ENCODE assay signal across 9 mouse cellular contexts in genomic region chr1:128472022-128472712, GRCm38 (mm10). TPM values are rescaled to one million over a fixed set of nuclear protein-coding genes. Genes with fewer than 3 reads are reported as not detected.
DNase-seq lines count a peak whose midpoint lies in the region; ATAC-seq lines count a peak whose summit lies in the region.
"Had no signal": no experiment of that assay in that cellular context is flagged by ENCODE, and none has a peak within 500 bp of the region (broad histone marks: within the 10 kb centered on the region; RNA-seq: fewer than 3 reads in every experiment).

No protein-coding gene starts in this region.

- peak overlapping the region; percentile 78 for H3K4me2 ChIP-seq in heart, embryonic 12.5 days
- peak overlapping the region; percentile 55 for H3K4me2 ChIP-seq in kidney, embryonic 16.5 days (replicated peaks; ENCODE audit: low read depth, low read length)
- H3K4me2 ChIP-seq in neural tube, embryonic 11.5 days (ENCODE audit: low read depth) = peak overlapping the region; percentile 56

- H3K9ac ChIP-seq in heart, embryonic 12.5 days = no peak overlapping the region
- peak overlapping the region; percentile 19; the same call in 1 of the 2 replicates for H3K9ac ChIP-seq in kidney, embryonic 16.5 days (replicated peaks; ENCODE audit: low read length)
- peak overlapping the region; percentile 44 for H3K9ac ChIP-seq in neural tube, embryonic 11.5 days (ENCODE audit: low read length)

- WGBS in heart, embryonic 12.5 days = 2% methylated on average over 20 of the region's 20 CpGs
- WGBS in kidney, embryonic 16.5 days = 3% methylated on average over 20 of the region's 20 CpGs
- under 1% methylated on average over 20 of the region's 20 CpGs for WGBS in neural tube, embryonic 11.5 days

- no peaks in the 10 kb centered on the region for H3K9me3 ChIP-seq in heart, embryonic 12.5 days (replicated peaks)
- no peaks in the 10 kb centered on the region for H3K9me3 ChIP-seq in kidney, embryonic 16.5 days (ENCODE audit: low read length)
- no peaks in the 10 kb centered on the region for H3K9me3 ChIP-seq in neural tube, embryonic 11.5 days (ENCODE audit: control insufficient read depth, low read length)
- H3K9me3 ChIP-seq: G1E had no signal

- peaks cover 13% of the 10 kb centered on the region for H3K4me1 ChIP-seq in heart, embryonic 12.5 days (replicated peaks)
- peaks cover 11% of the 10 kb centered on the region for H3K4me1 ChIP-seq in kidney, embryonic 16.5 days (ENCODE audit: insufficient read depth, low read length)
- peaks cover 4% of the 10 kb centered on the region for H3K4me1 ChIP-seq in neural tube, embryonic 11.5 days (ENCODE audit: control insufficient read depth, insufficient read depth, low read length)

- H3K36me3 ChIP-seq in heart, embryonic 12.5 days = no peaks in the 10 kb centered on the region
- no peaks in the 10 kb centered on the region for H3K36me3 ChIP-seq in kidney, embryonic 16.5 days (ENCODE audit: insufficient read depth, low read length)
- H3K36me3 ChIP-seq in neural tube, embryonic 11.5 days (ENCODE audit: control insufficient read depth, insufficient read depth, low read length) = no peaks in the 10 kb centered on the region
- H3K36me3 ChIP-seq: G1E had no signal

- H3K27me3 ChIP-seq in heart, embryonic 12.5 days (replicated peaks) = no peaks in the 10 kb centered on the region
- no peaks in the 10 kb centered on the region for H3K27me3 ChIP-seq in kidney, embryonic 16.5 days (ENCODE audit: insufficient read depth, low read length)
- H3K27me3 ChIP-seq in neural tube, embryonic 11.5 days (ENCODE audit: control insufficient read depth, insufficient read depth, low read length) = no peaks in the 10 kb centered on the region

- peak overlapping the region; percentile 37 for H3K4me3 ChIP-seq in heart, embryonic 12.5 days
- peak overlapping the region; percentile 37 for H3K4me3 ChIP-seq in kidney, embryonic 16.5 days (ENCODE audit: low read length)
- H3K4me3 ChIP-seq in neural tube, embryonic 11.5 days (ENCODE audit: low read depth, low read length) = peak overlapping the region; percentile 19; the same call in 1 of the 2 replicates

- peak; percentile 43 for DNase-seq in urinary bladder, postnatal 14 days (ENCODE audit: low spot score)
- no peak for DNase-seq in urinary bladder, adult 2 months (ENCODE audit: low spot score)
- peak; percentile 63 for DNase-seq in fibroblast of lung, adult 2 months (ENCODE audit: low read depth)
- peak; percentile 23 for DNase-seq in liver
- peak; percentile 90 for DNase-seq in neural tube, embryonic 11.5 days (ENCODE audit: low spot score)
- no peak for DNase-seq in adipocyte (ENCODE audit: low spot score)

- H3K27ac ChIP-seq in heart, embryonic 12.5 days (ENCODE audit: poor library complexity, severe bottlenecking) = no peak overlapping the region
- H3K27ac ChIP-seq in kidney, embryonic 16.5 days (ENCODE audit: low read length) = peak overlapping the region; percentile 28; the same call in 1 of the 2 replicates
- peak overlapping the region; percentile 90 for H3K27ac ChIP-seq in neural tube, embryonic 11.5 days (ENCODE audit: low read depth, low read length)

- peak; percentile 83 for ATAC-seq in heart, embryonic 12.5 days (ENCODE audit: insufficient number of reproducible peaks, low FRiP score)
- ATAC-seq in kidney, embryonic 16.5 days (ENCODE audit: low FRiP score, low TSS enrichment) = peak; percentile 92
- peak; percentile 95 for ATAC-seq in neural tube, embryonic 11.5 days (ENCODE audit: insufficient read depth, low FRiP score, low TSS enrichment)

RNA-seq across cellular contexts. Expression of gene Dars, which starts 55.0 kb away (rescaled TPM):
- polyA plus RNA-seq in urinary bladder, adult 2 months (2012; rRNA removed) = 44.2 and 48.1 TPM in 2 replicates
- polyA plus RNA-seq in heart, embryonic 12.5 days (2016; fragmentation: Nextera tagmentation; extraction: Ambion mirVana) = 110 and 117 TPM in 2 replicates
- 155 and 162 TPM in 2 replicates for polyA plus RNA-seq in kidney, embryonic 16.5 days (2015; fragmentation: Nextera tagmentation; extraction: Ambion mirVana)
- polyA plus RNA-seq in neural tube, embryonic 11.5 days (2014; fragmentation: Nextera tagmentation; extraction: Ambion mirVana) = 127 and 133 TPM in 2 replicates

Comparison
In these comparisons a context has a peak if more than half of its experiments do, and no peak if none do; other contexts are left out.
1. DNase-seq: peak in urinary bladder, postnatal 14 days (single experiment), fibroblast of lung, adult 2 months (single experiment), liver (single experiment) and neural tube, embryonic 11.5 days (single experiment); none in urinary bladder, adult 2 months (single experiment) and adipocyte (single experiment).
2. Peak in every context shown above with its lines, with median percentiles within 50 percentile points of each other: ATAC-seq, H3K4me2 ChIP-seq and H3K4me3 ChIP-seq.